Mouse (Mus musculus) cerebellum, adult 2 months (tissue): ENCODE measurements at regions not wholly inside any gene's neighbourhood (a gene's known extent, or its start where the extent isn't known, plus 50 kb on each side); places are given as distances from the start of the nearest gene placed in this dataset.

Source experiments
- CTCF ChIP-seq: fragments of 200-500 bp; IDR thresholded peaks from 2 replicates; pipeline ENCODE4 v1.5.1; 2011; ENCODE audit warnings: low read depth, mild to moderate bottlenecking, control low read depth, low read length, moderate library complexity, borderline replicate concordance; ENCODE audit not compliant: insufficient read depth
- POLR2A ChIP-seq: fragments of 200-500 bp; IDR thresholded peaks from 2 replicates; pipeline ENCODE4 v1.6.1; 2011; ENCODE audit warnings: low read length, control low read depth, borderline replicate concordance; ENCODE audit not compliant: insufficient read depth

DNA sequence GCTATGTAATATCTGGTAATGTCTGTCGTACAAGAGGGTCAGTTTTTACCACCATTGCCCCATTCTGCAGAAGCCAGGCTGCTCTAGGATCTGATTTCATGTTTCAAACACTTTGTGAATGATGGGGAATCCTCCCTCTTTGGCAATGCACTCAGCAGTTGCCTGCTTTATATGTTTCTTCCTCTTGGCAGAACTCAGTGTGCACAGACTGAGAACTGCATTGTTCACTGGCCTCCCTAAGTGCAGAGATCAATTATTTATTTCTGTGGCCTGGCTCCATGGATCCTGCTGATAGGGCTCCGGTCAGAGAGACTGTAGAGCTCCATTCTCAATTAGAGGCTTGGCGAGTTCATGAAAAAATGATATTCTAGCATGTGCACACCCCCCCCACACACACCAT is 824.1 kb downstream of the Kcnj2 start:
- TF ChIP-seq CTCF (no peak), POLR2A (no peak)
